In the genomic region with DNA sequence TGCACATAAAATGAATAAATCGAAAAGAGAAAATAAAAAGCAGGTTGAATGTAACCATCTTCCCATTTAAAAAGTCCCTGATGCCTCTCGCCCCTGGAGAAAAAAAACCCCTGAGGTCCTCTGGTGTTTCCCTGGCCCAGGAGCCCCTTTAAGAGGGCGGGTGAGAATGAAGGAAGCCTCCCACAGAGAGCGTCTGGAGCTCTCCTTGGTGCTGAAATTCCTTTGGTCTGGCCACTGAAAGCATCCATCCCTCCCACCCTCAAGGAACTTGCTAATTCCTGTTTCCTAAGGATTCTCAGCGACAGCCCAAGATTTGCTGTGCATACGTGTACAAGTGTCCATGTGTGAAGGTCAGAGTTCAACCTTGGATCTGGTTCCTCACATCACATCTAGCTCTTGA, we compare ENCODE assay signal across 9 mouse cellular contexts. TPM values are rescaled to one million over a fixed set of nuclear protein-coding genes. Genes with fewer than 3 reads are reported as not detected.
DNase-seq lines count a peak whose midpoint lies in the region; ATAC-seq lines count a peak whose summit lies in the region.
"Had no signal": no experiment of that assay in that cellular context is flagged by ENCODE, and none has a peak within 500 bp of the region (broad histone marks: within the 10 kb centered on the region; RNA-seq: fewer than 3 reads in every experiment).

No protein-coding gene starts in this region.

- no peak overlapping the region for H3K27ac ChIP-seq in embryonic facial prominence, embryonic 14.5 days (replicated peaks; ENCODE audit: low read depth, low read length)
- no peak overlapping the region for H3K27ac ChIP-seq in liver, embryonic 13.5 days
- H3K27ac ChIP-seq: hindbrain, embryonic 15.5 days had no signal

- no peaks in the 10 kb centered on the region for H3K9me3 ChIP-seq in embryonic facial prominence, embryonic 14.5 days (ENCODE audit: control insufficient read depth, low read length)
- H3K9me3 ChIP-seq in liver, embryonic 13.5 days (replicated peaks): no peaks in the 10 kb centered on the region
- H3K9me3 ChIP-seq: hindbrain, embryonic 15.5 days had no signal

- no peak for ATAC-seq in embryonic facial prominence, embryonic 14.5 days (ENCODE audit: low read depth)
- no peak for ATAC-seq in liver, embryonic 13.5 days (ENCODE audit: low read depth)

- H3K4me2 ChIP-seq in embryonic facial prominence, embryonic 14.5 days (ENCODE audit: low read depth, low read length): no peak overlapping the region
- H3K4me2 ChIP-seq in liver, embryonic 13.5 days: no peak overlapping the region
- H3K4me2 ChIP-seq: hindbrain, embryonic 15.5 days had no signal

- peak; percentile 51 to 82 for DNase-seq in heart, adult 18-20 months
- no peak for DNase-seq in heart, postnatal 25 days (ENCODE audit: low spot score)
- DNase-seq in ES-CJ7 (ENCODE audit: low read depth, low spot score): peak; percentile 83
- DNase-seq in embryonic facial prominence, embryonic 14.5 days (ENCODE audit: low spot score): peak; percentile 87
- DNase-seq in liver, embryonic 13.5 days: peak; percentile 38
- DNase-seq in splenic B cell, adult 2 months (ENCODE audit: low read depth, low spot score): peak; percentile 75
- no peak for DNase-seq in cerebellum, adult 11-12 months
- no peak for DNase-seq in layer of hippocampus, adult 18-20 months (ENCODE audit: low spot score in 2 of 2)

- H3K36me3 ChIP-seq in embryonic facial prominence, embryonic 14.5 days (ENCODE audit: control insufficient read depth, insufficient read depth, low read length): no peaks in the 10 kb centered on the region
- no peaks in the 10 kb centered on the region for H3K36me3 ChIP-seq in liver, embryonic 13.5 days
- no peaks in the 10 kb centered on the region for H3K36me3 ChIP-seq in splenic B cell, adult 2 months (ENCODE audit: control insufficient read depth, insufficient read depth, low read length, poor library complexity, severe bottlenecking)
- H3K36me3 ChIP-seq: hindbrain, embryonic 15.5 days had no signal

- H3K4me1 ChIP-seq in embryonic facial prominence, embryonic 14.5 days (ENCODE audit: control insufficient read depth, insufficient read depth, low read length): peaks cover 13% of the 10 kb centered on the region
- peaks cover 42% of the 10 kb centered on the region for H3K4me1 ChIP-seq in liver, embryonic 13.5 days (replicated peaks)

- H3K4me3 ChIP-seq in embryonic facial prominence, embryonic 14.5 days (ENCODE audit: low read depth, low read length): no peak overlapping the region
- no peak overlapping the region for H3K4me3 ChIP-seq in liver, embryonic 13.5 days (replicated peaks)
- H3K4me3 ChIP-seq: hindbrain, embryonic 15.5 days had no signal

- intact Hi-C loops in heart, postnatal 25 days (cut with DNase I): loop anchor here (1.0 to 5.0 kb wide), 3 partner anchors 59 to 249 kb away; a partner anchor contains a TSS

- no peak overlapping the region for H3K9ac ChIP-seq in embryonic facial prominence, embryonic 14.5 days (ENCODE audit: low read depth, low read length)
- no peak overlapping the region for H3K9ac ChIP-seq in liver, embryonic 13.5 days
- H3K9ac ChIP-seq: hindbrain, embryonic 15.5 days had no signal

- 9% methylated on average over 6 of the region's 6 CpGs for WGBS in embryonic facial prominence, embryonic 14.5 days
- WGBS in liver, embryonic 13.5 days (ENCODE audit: insufficient replicate concordance): 6% methylated on average over 6 of the region's 6 CpGs

- H3K27me3 ChIP-seq in embryonic facial prominence, embryonic 14.5 days (replicated peaks; ENCODE audit: control insufficient read depth, insufficient read depth, low read length): no peaks in the 10 kb centered on the region
- H3K27me3 ChIP-seq in liver, embryonic 13.5 days: no peaks in the 10 kb centered on the region
- no peaks in the 10 kb centered on the region for H3K27me3 ChIP-seq in splenic B cell, adult 2 months (ENCODE audit: control insufficient read depth, insufficient read depth, low read length, poor library complexity, severe bottlenecking)
- H3K27me3 ChIP-seq: hindbrain, embryonic 15.5 days had no signal

RNA-seq across cellular contexts. Expression of a gene that starts 6.4 kb away (rescaled TPM):
- total RNA-seq in heart, adult 18-20 months (2021): 10 to 100 TPM; 11.7 to 14.3 TPM
- total RNA-seq in heart, postnatal 25 days (2021): 10 to 100 TPM; 31.2 to 31.4 TPM
- polyA plus RNA-seq in embryonic facial prominence, embryonic 14.5 days (2014; fragmentation: Nextera tagmentation; extraction: Ambion mirVana): 20.7 and 21.5 TPM in 2 replicates
- 7.4 and 7.8 TPM in 2 replicates for polyA plus RNA-seq in liver, embryonic 13.5 days (2015; fragmentation: Nextera tagmentation; extraction: Ambion mirVana)
- 10 to 100 TPM; 40.6 to 49.6 TPM for total RNA-seq in layer of hippocampus, adult 18-20 months (2021)

RNA-seq across cellular contexts. Expression of a gene that starts 6.5 kb away (rescaled TPM):
- total RNA-seq in heart, adult 18-20 months (2021): 10 to 100 TPM; 42.3 to 45.0 TPM
- 10 to 100 TPM; 39.8 to 44.2 TPM for total RNA-seq in heart, postnatal 25 days (2021)
- 67.6 and 75.8 TPM in 2 replicates for polyA plus RNA-seq in embryonic facial prominence, embryonic 14.5 days (2014; fragmentation: Nextera tagmentation; extraction: Ambion mirVana)
- polyA plus RNA-seq in liver, embryonic 13.5 days (2015; fragmentation: Nextera tagmentation; extraction: Ambion mirVana): 24.9 and 25.6 TPM in 2 replicates
- 100 to 1,000 TPM; 138 TPM for total RNA-seq in layer of hippocampus, adult 18-20 months (2021)

RNA-seq across cellular contexts. Expression of a gene that starts 46.6 kb away (rescaled TPM):
- total RNA-seq in heart, adult 18-20 months (2021): 1 to 10 TPM; 2.5 to 2.6 TPM
- total RNA-seq in heart, postnatal 25 days (2021): 1 to 10 TPM; 2.6 to 3.4 TPM
- 10.3 and 14.4 TPM in 2 replicates for polyA plus RNA-seq in embryonic facial prominence, embryonic 14.5 days (2014; fragmentation: Nextera tagmentation; extraction: Ambion mirVana)
- polyA plus RNA-seq in liver, embryonic 13.5 days (2015; fragmentation: Nextera tagmentation; extraction: Ambion mirVana): 6.1 and 7.5 TPM in 2 replicates
- total RNA-seq in layer of hippocampus, adult 18-20 months (2021): 10 to 100 TPM; 52.5 to 54.7 TPM

RNA-seq across cellular contexts. Expression of a gene that starts 46.8 kb away (rescaled TPM):
- total RNA-seq in heart, adult 18-20 months (2021): 1 to 10 TPM; 7.5 to 8.0 TPM
- total RNA-seq in heart, postnatal 25 days (2021): 1 to 10 TPM; 8.2 to 8.9 TPM
- 31.2 and 37.0 TPM in 2 replicates for polyA plus RNA-seq in embryonic facial prominence, embryonic 14.5 days (2014; fragmentation: Nextera tagmentation; extraction: Ambion mirVana)
- polyA plus RNA-seq in liver, embryonic 13.5 days (2015; fragmentation: Nextera tagmentation; extraction: Ambion mirVana): 31.6 and 38.5 TPM in 2 replicates
- total RNA-seq in layer of hippocampus, adult 18-20 months (2021): 10 to 100 TPM; 13.2 to 13.5 TPM

RNA-seq across cellular contexts. Expression of a gene that starts 49.4 kb away (rescaled TPM):
- total RNA-seq in heart, adult 18-20 months (2021): 10 to 100 TPM; 28.6 to 28.7 TPM
- 10 to 100 TPM; 29.6 to 29.9 TPM for total RNA-seq in heart, postnatal 25 days (2021)
- 69.6 TPM in 2 replicates for polyA plus RNA-seq in embryonic facial prominence, embryonic 14.5 days (2014; fragmentation: Nextera tagmentation; extraction: Ambion mirVana)
- polyA plus RNA-seq in liver, embryonic 13.5 days (2015; fragmentation: Nextera tagmentation; extraction: Ambion mirVana): 35.7 and 48.5 TPM in 2 replicates
- 10 to 100 TPM; 52.3 to 57.3 TPM for total RNA-seq in layer of hippocampus, adult 18-20 months (2021)

Comparison
In these comparisons a context has a peak if more than half of its experiments do, and no peak if none do; other contexts are left out.
1. DNase-seq: peak in heart, adult 18-20 months (2 of 2), ES-CJ7 (single experiment), embryonic facial prominence, embryonic 14.5 days (single experiment), liver, embryonic 13.5 days (single experiment) and splenic B cell, adult 2 months (single experiment); none in heart, postnatal 25 days (single experiment), cerebellum, adult 11-12 months (single experiment) and layer of hippocampus, adult 18-20 months (0 of 2).
2. RNA of a gene that starts 46.6 kb away (total RNA-seq): 52.5 to 54.7 TPM in layer of hippocampus, adult 18-20 months; 2.6 to 3.4 TPM in heart, postnatal 25 days and 2.5 to 2.6 TPM in heart, adult 18-20 months; every median in the first group is over 10 times any median in the second.